ENCODE assay signal across 22 mouse cellular contexts in the genomic region with DNA sequence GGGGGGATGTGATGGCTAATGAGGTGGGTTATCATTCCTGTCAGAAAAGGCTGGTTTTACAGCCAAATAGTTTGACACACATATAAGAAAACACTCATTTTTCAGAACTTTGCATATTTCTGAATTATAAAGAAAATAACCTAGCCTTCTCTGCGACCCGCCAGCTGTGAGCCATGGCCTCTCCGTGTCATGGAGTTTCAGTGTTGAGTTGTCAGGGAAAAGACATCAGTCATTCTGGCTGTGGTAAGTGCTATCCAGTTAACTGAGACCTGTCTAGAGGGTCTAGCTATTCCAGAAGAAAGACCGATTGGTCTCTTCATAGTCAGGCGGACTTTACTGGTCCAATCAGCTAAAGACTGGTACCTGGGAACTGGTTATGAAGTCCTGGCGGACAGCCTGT.
DNase-seq lines count a peak whose midpoint lies in the region; ATAC-seq and TF ChIP-seq lines count a peak whose summit lies in the region.
"Had no signal": no experiment of that assay in that cellular context is flagged by ENCODE, and none has a peak within 500 bp of the region (broad histone marks: within the 10 kb centered on the region; RNA-seq: fewer than 3 reads in every experiment).

No protein-coding gene starts in this region.

- H3K9me3 ChIP-seq in heart, embryonic 11.5 days (replicated peaks; ENCODE audit: control insufficient read depth, low read length), result 0 out of 2 replicates have a peak, but pooled peaks cover 2% of the 10 kb centered on the region
- H3K9me3 ChIP-seq in heart, postnatal 0 days (replicated peaks; ENCODE audit: control insufficient read depth, low read length), result no peaks in the 10 kb centered on the region
- no peaks in the 10 kb centered on the region for H3K9me3 ChIP-seq in lung, postnatal 0 days (ENCODE audit: low read length)
- H3K9me3 ChIP-seq: embryonic facial prominence, embryonic 15.5 days; forebrain, embryonic 10.5 days; forebrain, embryonic 15.5 days; hindbrain, embryonic 10.5 days; intestine, embryonic 15.5 days had no signal

- peak overlapping the region; percentile 90; the same call in 1 of the 2 replicates for H3K27ac ChIP-seq in gastrocnemius, adult 2 months
- 0 out of 2 replicates have a peak overlapping the region, but pooled peaks have one; percentile 68 for H3K27ac ChIP-seq in heart, embryonic 11.5 days (ENCODE audit: low read depth, low read length)
- peak overlapping the region; percentile 98 for H3K27ac ChIP-seq in heart, postnatal 0 days (ENCODE audit: low read depth)
- peak overlapping the region; percentile 43; the same call in 1 of the 2 replicates for H3K27ac ChIP-seq in lung, postnatal 0 days (ENCODE audit: low read length)
- H3K27ac ChIP-seq: embryonic facial prominence, embryonic 15.5 days; forebrain, embryonic 15.5 days; hindbrain, embryonic 10.5 days; hindbrain, embryonic 14.5 days; intestine, embryonic 15.5 days had no signal

- no peaks in the 10 kb centered on the region for H3K36me3 ChIP-seq in heart, embryonic 11.5 days (ENCODE audit: control insufficient read depth, insufficient read depth, low read length)
- H3K36me3 ChIP-seq in heart, postnatal 0 days (replicated peaks; ENCODE audit: control insufficient read depth, insufficient read depth, low read length), result no peaks in the 10 kb centered on the region
- H3K36me3 ChIP-seq in lung, postnatal 0 days (ENCODE audit: insufficient read depth, low read length), result no peaks in the 10 kb centered on the region
- H3K36me3 ChIP-seq: forebrain, embryonic 10.5 days; forebrain, embryonic 15.5 days; hindbrain, embryonic 10.5 days; intestine, embryonic 15.5 days had no signal

- no peaks in the 10 kb centered on the region for H3K27me3 ChIP-seq in heart, embryonic 11.5 days (ENCODE audit: control insufficient read depth, insufficient read depth, low read length)
- H3K27me3 ChIP-seq in heart, postnatal 0 days (ENCODE audit: control insufficient read depth, insufficient read depth, low read length), result no peaks in the 10 kb centered on the region
- no peaks in the 10 kb centered on the region for H3K27me3 ChIP-seq in lung, postnatal 0 days (replicated peaks; ENCODE audit: insufficient read depth, low read length)
- H3K27me3 ChIP-seq: embryonic facial prominence, embryonic 15.5 days; forebrain, embryonic 15.5 days; intestine, embryonic 15.5 days had no signal

- intact Hi-C loops in gastrocnemius, adult 2 months (cut with DNase I), result loop anchor here (10.0 kb wide), 1 partner anchor 150 kb away; no protein-coding TSS in a partner anchor
- intact Hi-C loops in heart, postnatal 14 days (cut with DNase I), result no loop called here

- ATAC-seq in heart, embryonic 11.5 days (replicated peaks; ENCODE audit: insufficient number of reproducible peaks, low FRiP score, low TSS enrichment), result no peak
- ATAC-seq in heart, postnatal 0 days (ENCODE audit: insufficient read depth, low read depth), result no peak
- peak; percentile 56; the same call in 1 of the 2 replicates for ATAC-seq in lung, postnatal 0 days
- ATAC-seq: forebrain, embryonic 15.5 days; intestine, embryonic 15.5 days had no signal

- TF ChIP-seq EP300 in heart, postnatal 0 days (IDR thresholded peaks at IDR 0.05; ENCODE audit: low read depth), result no peak
- TF ChIP-seq EP300 in lung, postnatal 0 days (IDR thresholded peaks at IDR 0.05), result no peak

- TF ChIP-seq CTCF in gastrocnemius, adult 2 months (IDR thresholded peaks at IDR 0.05), result no peak
- no peak for TF ChIP-seq CTCF in heart, postnatal 0 days (IDR thresholded peaks at IDR 0.05; ENCODE audit: low read depth)
- no peak for TF ChIP-seq CTCF in lung, postnatal 0 days (IDR thresholded peaks at IDR 0.05)

- H3K4me2 ChIP-seq in heart, embryonic 11.5 days, result no peak overlapping the region
- H3K4me2 ChIP-seq in heart, postnatal 0 days (ENCODE audit: low read depth, low read length), result no peak overlapping the region
- no peak overlapping the region for H3K4me2 ChIP-seq in lung, postnatal 0 days (replicated peaks; ENCODE audit: low read depth, low read length)
- H3K4me2 ChIP-seq: embryonic facial prominence, embryonic 15.5 days; forebrain, embryonic 15.5 days; hindbrain, embryonic 14.5 days; intestine, embryonic 15.5 days had no signal

- no peak overlapping the region for H3K9ac ChIP-seq in heart, embryonic 11.5 days (ENCODE audit: low read depth, low read length)
- H3K9ac ChIP-seq in heart, postnatal 0 days (replicated peaks; ENCODE audit: low read depth, low read length), result no peak overlapping the region
- no peak overlapping the region for H3K9ac ChIP-seq in lung, postnatal 0 days (replicated peaks; ENCODE audit: low read depth)
- H3K9ac ChIP-seq: embryonic facial prominence, embryonic 15.5 days; forebrain, embryonic 15.5 days; hindbrain, embryonic 14.5 days; intestine, embryonic 15.5 days had no signal

- WGBS in heart, embryonic 11.5 days (ENCODE audit: insufficient replicate concordance), result 89% methylated on average over 6 of the region's 6 CpGs
- 85% methylated on average over 6 of the region's 6 CpGs for WGBS in heart, postnatal 0 days
- 74% methylated on average over 6 of the region's 6 CpGs for WGBS in lung, postnatal 0 days

- H3K4me3 ChIP-seq in gastrocnemius, adult 2 months, result no peak overlapping the region
- no peak overlapping the region for H3K4me3 ChIP-seq in heart, embryonic 11.5 days (ENCODE audit: low read depth, low read length)
- H3K4me3 ChIP-seq in heart, postnatal 0 days (ENCODE audit: low read depth, low read length), result no peak overlapping the region
- H3K4me3 ChIP-seq in lung, postnatal 0 days (ENCODE audit: low read depth, low read length), result no peak overlapping the region
- H3K4me3 ChIP-seq: embryonic facial prominence, embryonic 15.5 days; erythroblast, embryonic 14.5 days; forebrain, embryonic 10.5 days; forebrain, embryonic 15.5 days; hindbrain, embryonic 10.5 days; intestine, embryonic 15.5 days had no signal

- H3K4me1 ChIP-seq in heart, embryonic 11.5 days (ENCODE audit: control insufficient read depth, insufficient read depth, low read length), result peaks cover under 1% of the 10 kb centered on the region; the same call in 1 of the 2 replicates
- peaks cover 19% of the 10 kb centered on the region for H3K4me1 ChIP-seq in heart, postnatal 0 days (ENCODE audit: control insufficient read depth, insufficient read depth)
- no peaks in the 10 kb centered on the region for H3K4me1 ChIP-seq in lung, postnatal 0 days (ENCODE audit: insufficient read depth, low read depth, low read length)
- H3K4me1 ChIP-seq: embryonic facial prominence, embryonic 15.5 days; forebrain, embryonic 15.5 days; intestine, embryonic 15.5 days had no signal

- no peak for DNase-seq in gastrocnemius, adult 2 months
- no peak for DNase-seq in gastrocnemius, postnatal 25 days
- DNase-seq in heart, adult 9 months (ENCODE audit: low spot score in 2 of 2), result no peak
- DNase-seq in heart, postnatal 0 days (ENCODE audit: low spot score), result no peak
- DNase-seq in heart, postnatal 14 days, result no peak
- peak; percentile 38 for DNase-seq in lung, postnatal 0 days (ENCODE audit: low spot score)
- DNase-seq in lung, adult 18-20 months, result no peak
- DNase-seq: adrenal gland, postnatal 10 days; cerebellum, adult 11 months; cerebellum, adult 8-10 months; cerebellum, postnatal 14 days; embryo, embryonic 11 days; gastrocnemius, postnatal 14 days; kidney, adult 18-20 months had no signal

Comparison
In these comparisons a context has a peak if more than half of its experiments do, and no peak if none do; other contexts are left out.
1. H3K27ac ChIP-seq: peak in every context shown above with its lines; median percentile 98 in heart, postnatal 0 days; 90 in gastrocnemius, adult 2 months; 68 in heart, embryonic 11.5 days; 43 in lung, postnatal 0 days.